Mouse (Mus musculus) retina, postnatal 1 day (tissue): ENCODE measurements around the gene Dnah14.

Experiments
- DNase-seq: peaks from one replicate; pipeline ENCODE4 v3.0.0-alpha.2; 2012

The Dnah14 gene

DNA sequence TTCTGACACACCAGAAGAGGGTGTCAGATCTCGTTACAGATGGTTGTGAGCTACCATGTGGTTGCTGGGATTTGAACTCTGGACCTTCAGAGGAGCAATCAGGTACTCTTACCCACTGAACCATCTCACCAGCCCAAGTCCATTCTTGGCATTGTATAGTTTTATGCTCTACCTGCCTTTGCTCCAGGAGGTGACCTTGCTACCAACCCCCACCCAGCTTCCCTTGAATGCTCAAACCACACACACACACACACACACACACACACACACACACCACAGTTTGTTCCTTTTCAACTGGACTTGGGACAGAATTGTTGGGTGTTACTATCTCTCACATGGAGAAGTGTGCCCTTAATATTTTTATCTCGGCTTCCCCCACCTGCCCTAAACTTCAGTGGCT lies 280.0 kb downstream of the Dnah14 start:
- DNase-seq = no peak

DNA sequence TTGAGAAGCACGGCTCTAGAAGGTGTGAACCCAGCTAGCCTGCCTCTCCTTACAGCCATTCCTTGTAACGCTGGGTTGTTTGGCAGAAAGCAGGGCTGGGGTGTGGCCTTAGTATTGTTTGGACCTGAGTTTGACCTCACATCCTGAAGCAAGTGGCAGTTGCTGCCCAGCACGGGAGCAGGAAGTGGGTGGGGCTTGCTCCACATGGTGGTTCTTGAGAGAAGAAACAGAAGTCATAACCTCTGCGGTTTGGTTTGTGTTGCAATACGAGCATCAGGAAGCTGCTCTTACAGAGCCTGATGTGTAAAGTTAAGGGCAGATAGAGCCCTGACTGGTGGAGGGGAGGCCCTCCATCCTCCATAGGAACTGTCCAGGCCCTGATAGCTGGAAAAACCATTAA lies 284.3 kb downstream of the Dnah14 start:
- DNase-seq = no peak

DNA sequence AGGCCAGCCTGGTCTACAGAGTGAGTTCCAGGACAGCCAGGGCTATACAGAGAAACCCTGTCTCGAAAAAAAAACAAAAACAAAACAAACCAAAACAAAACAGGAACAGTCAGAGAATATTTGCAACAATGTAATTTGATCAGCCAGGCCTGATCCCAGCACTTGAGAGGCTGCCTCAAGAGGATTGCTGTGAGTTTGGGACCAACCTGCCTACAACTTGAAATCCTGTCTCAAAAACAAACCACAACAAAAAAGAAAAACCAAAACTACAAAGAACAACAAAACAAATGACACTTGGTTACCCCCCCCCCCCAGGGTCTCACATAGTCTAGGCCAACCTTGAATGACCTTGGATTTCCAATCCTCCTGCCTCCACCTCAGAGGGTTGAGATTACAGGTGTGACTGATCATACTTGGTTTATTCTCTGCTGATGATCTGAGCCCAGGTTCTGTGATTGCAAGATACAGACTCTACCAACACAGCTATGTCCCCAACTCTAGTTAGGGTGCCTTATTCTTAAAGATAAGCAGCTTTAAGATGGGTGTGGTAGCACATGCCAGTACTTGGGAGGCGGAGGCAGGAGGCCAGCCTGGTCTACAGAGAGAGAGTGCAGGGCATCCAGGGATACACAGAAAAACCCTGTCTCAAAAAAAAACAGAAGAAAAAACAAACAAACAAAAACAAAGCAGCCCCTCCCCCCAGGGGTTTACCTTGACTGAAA lies 285.0 kb downstream of the Dnah14 start:
- no peak for DNase-seq

DNA sequence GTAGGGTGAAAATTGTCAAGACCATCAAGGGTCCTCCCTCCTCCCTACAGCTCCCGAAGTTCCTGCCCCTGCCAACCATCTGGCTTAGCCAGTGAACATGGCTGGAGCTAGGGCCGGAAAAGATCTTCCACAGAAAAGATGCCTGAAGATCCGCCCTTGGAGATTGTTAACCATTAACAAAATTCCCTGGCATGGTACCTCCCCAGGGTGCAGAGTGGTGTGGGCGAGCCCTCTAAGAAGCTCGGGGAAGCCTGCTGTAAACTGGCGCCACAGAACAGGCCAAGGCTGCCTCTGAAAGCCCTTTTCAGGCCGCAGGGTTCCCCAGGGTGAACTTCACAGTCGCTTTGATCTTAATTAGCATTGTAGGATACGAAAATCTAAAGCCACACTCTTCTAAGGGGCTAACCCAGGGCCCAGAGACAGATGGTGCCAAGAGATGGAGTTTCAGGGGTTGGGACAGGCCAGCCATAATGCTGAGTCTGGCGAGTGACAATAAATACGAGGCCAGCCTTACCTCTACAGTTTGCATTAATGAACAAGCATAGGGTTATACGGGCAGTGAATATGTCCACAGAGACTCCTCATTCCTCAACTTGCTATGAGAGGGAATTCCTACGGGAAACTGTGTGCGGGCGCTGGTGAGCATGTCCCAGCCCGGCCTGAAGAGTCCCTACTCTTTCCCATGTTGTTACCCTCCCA lies 286.5 kb downstream of the Dnah14 start:
- DNase-seq = no peak

DNA sequence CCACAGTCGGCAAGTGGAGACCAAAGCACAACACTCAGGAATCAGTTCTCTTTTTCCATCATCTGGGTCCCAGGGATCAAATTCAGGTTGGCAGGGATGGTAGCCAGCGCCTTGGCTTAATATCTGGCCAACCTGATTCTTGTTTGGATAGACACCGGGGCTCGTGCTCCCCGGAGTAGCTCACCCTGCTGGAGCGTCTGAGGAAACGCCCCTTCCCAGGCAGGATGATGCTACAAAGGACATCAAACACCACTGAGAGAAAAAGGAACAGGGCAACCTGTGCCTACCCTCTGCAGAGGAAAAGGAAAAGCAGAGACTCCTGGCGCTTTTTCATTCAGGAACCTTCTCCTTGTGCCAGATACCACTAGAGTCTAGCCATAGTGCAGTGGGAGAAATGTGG lies 287.1 kb downstream of the Dnah14 start:
- no peak for DNase-seq
